Mouse (Mus musculus) neutrophil, adult 83 days (primary cell): Measurements from ENCODE around the gene Ikzf5. TPM values are rescaled to one million over a fixed set of nuclear protein-coding genes. Genes with fewer than 3 reads are reported as not detected.

Experiments used
- total RNA-seq, 2 experiments: library from RNA; stranded (reverse); gene quantifications; one replicate each; pipeline ENCODE4 v1.2.4; 2023

Ikzf5 gene
- total RNA-seq: 10 to 100 TPM; 26.5 to 35.3 TPM

DNA sequence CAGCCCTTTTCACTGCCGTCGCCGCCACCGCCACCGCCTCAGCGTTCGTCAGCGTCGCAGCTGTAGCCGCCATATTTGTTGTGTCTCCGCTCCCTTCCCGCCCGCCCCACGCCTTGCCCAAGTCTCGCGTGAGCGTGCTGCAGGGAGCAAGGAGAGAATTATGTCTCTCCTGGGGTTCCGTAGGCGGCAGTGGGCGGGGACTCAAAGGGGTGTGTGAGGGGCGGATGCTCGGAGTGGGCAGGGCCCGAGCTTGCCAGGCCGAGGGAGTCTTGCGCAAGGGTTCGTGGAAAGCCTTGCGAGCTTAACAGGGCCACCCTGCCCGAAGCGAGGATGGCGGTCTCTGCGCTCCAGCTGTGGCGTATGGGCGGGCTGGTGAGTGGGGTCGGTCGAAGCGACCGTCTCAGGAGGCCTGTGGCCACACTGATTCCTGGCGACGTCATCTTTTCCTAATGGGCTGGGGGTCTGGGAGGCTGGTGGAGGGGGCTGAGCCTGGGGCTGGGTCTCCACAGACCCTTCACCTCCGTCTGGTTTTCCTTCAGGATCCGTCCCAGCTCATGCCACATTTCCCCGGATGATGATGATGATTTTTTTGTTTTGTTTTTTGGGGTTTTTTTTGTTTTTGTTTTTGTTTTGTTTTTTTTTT is at the start of gene Ikzf5, which contains the start of gene Acadsb:
TSS of gene Ikzf5 (minus strand) at position 106 of the 643 bp plus-strand sequence.
TSS of gene Acadsb (plus strand) at position 186 of the 643 bp plus-strand sequence.

DNA sequence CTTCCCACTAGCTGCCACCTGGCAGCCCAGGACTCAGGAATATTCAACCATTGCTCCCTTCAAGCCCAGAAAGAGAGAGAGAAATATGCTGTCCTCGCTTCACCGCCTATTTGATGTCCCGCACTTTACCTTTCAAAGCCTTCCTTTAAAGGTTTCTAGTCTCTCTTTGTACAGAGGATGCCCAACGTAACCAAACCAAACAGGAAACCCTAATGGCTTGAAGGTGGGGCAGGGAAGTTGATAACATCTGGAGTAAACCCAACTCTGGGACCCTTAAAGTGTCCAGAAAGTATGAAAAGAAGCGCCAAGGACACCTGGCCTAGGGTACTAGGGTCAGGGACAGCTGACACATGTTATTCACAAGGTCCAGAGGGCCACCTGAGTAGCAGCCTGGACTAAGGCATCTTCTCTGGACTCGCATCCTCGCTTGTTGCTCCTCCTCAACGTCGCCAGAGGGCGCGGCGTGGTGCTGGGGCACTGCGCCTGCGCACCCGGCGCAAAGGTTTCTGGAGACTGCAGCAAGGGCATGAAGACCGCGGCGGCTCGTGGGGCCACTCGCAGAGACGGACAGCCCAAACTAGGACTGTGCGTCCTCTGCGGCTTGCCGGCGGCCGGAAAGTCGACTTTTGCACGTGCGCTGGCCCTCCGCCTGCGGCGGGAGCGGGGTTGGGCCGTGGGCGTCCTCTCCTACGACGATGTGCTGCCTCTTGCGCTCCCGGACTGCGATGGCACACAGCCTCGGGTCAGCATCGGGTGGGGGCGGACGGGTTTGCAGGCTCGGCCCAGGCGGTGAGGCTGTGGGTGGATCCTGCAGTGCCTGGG is 39.5 kb downstream of the Ikzf5 start, which contains the start of gene Pstk:
TSS of gene Pstk (plus strand) at position 494 of the 822 bp plus-strand sequence.

GRCm38 (mm10) chr7:131362615-131363300 is 47.6 kb downstream of the Ikzf5 start, which contains the start of gene 2310057M21Rik:
Gene 2310057M21Rik, minus strand, starts transcription at chr7:131362759.

Other genes with a start within 250 kb of the Ikzf5 start
- gene 5430419D17Rik, start 236.1 kb downstream of the Ikzf5 start, total RNA-seq: not detected
- not detected for gene Cuzd1, start 88.2 kb downstream of the Ikzf5 start, total RNA-seq
- gene Fam24b, start 81.0 kb downstream of the Ikzf5 start, total RNA-seq: not detected
- gene Fam24a, start 76.7 kb downstream of the Ikzf5 start, total RNA-seq: not detected
- 1 to 10 TPM; 6.6 to 7.1 TPM for gene 2310057M21Rik, start 47.8 kb downstream of the Ikzf5 start, total RNA-seq
- 1 to 10 TPM; 4.0 to 8.6 TPM for gene Pstk, start 39.4 kb downstream of the Ikzf5 start, total RNA-seq
- gene Acadsb, start 80 bp upstream of the Ikzf5 start, total RNA-seq: 10 to 100 TPM; 35.8 to 51.0 TPM
- gene Hmx3, start 132.3 kb upstream of the Ikzf5 start, total RNA-seq: not detected
- gene Hmx2, start 138.3 kb upstream of the Ikzf5 start, total RNA-seq: not detected
- 10 to 100 TPM; 80.9 to 95.9 TPM for gene Bub3, start 149.7 kb upstream of the Ikzf5 start, total RNA-seq